Mouse (Mus musculus): ENCODE measurements at regions not wholly inside any gene's neighbourhood (a gene's known extent, or its start where the extent isn't known, plus 50 kb on each side); places are given as distances from the start of the nearest gene placed in this dataset.

GRCm38 (mm10) chr12:119062931-119063330 lies 96.7 kb upstream of the Abcb5 start:
- H3K27me3 ChIP-seq (ENCODE audit: control insufficient read depth, insufficient read depth, low read length, poor library complexity, severe bottlenecking), result no peaks in the 10 kb centered on the region
- no peaks in the 10 kb centered on the region for H3K36me3 ChIP-seq (ENCODE audit: control insufficient read depth, insufficient read depth, low read length, poor library complexity, severe bottlenecking)
- no peak for DNase-seq (ENCODE audit: low read depth, low spot score)

- no peaks in the 10 kb centered on the region for H3K27me3 ChIP-seq (ENCODE audit: control insufficient read depth, insufficient read depth, low read length, poor library complexity, severe bottlenecking)
- DNase-seq (ENCODE audit: low read depth, low spot score), result no peak
- no peaks in the 10 kb centered on the region for H3K36me3 ChIP-seq (ENCODE audit: control insufficient read depth, insufficient read depth, low read length, poor library complexity, severe bottlenecking)
Observed at GRCm38 (mm10) chr12:119062490-119062889, 96.3 kb upstream of the Abcb5 start.

DNA sequence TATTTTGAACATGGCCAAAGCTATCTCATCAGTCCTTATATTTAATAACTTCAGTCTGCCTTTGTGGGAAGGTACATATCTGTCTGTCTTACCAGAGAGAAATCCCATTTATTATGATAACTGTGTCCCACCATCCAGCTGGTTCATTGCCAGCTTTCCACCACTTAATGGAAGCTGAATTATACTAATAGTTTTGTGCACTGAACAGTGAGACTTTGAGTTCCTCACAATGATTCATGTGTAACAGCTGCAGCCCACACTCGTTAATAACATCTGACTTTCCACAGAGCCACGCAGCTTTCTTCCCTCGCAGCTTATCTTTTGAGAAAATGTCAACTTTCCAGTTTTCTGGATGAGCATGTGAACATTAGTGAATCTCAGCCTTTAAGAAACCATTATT lies 88.3 kb upstream of the Abcb5 start:
- no peak for DNase-seq (ENCODE audit: low read depth, low spot score)
- no peaks in the 10 kb centered on the region for H3K27me3 ChIP-seq (ENCODE audit: control insufficient read depth, insufficient read depth, low read length, poor library complexity, severe bottlenecking)
- H3K36me3 ChIP-seq (ENCODE audit: control insufficient read depth, insufficient read depth, low read length, poor library complexity, severe bottlenecking), result no peaks in the 10 kb centered on the region

DNA sequence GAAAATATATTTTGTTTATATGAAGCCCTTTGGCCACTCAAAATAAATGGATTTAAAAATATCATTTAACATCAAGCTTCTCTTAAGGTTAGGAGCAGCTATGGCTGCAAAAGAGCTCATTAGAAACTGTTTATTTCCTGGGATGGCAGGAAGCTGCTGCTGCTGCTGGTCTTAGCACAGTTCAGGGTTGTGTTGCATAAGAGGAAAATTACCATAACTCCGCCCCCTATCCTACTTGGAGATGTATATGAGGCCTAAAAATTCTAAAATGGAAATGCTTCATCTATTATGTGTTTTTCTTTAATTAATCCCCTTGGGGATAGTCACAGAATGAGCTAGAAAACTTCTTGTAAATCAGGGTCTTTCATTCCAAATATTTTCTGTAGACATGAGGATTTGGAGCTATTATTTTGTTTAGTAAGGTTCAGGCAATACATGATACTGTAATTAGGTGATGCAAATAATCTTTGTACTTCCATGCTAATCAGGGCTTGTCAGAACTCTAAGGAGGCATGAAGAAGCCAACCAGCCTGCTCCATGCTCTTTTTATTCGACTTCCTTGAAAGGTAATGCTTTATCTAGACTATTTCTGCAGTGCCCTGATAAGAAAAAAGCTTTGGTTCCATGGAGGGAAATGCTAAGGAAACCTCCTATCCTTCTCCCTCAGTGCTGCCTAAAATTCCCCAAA lies 85.6 kb upstream of the Abcb5 start:
- Histone ChIP-seq H3K27me3 (ENCODE audit: control insufficient read depth, insufficient read depth, low read length, poor library complexity, severe bottlenecking) (no peaks in the 10 kb centered on the region), H3K36me3 (ENCODE audit: control insufficient read depth, insufficient read depth, low read length, poor library complexity, severe bottlenecking) (no peaks in the 10 kb centered on the region)
- no peak for DNase-seq (ENCODE audit: low read depth, low spot score)

GRCm38 (mm10) chr12:119038306-119038705 lies 72.1 kb upstream of the Abcb5 start:
- Histone ChIP-seq H3K36me3 (ENCODE audit: control insufficient read depth, insufficient read depth, low read length, poor library complexity, severe bottlenecking) (no peaks in the 10 kb centered on the region), H3K27me3 (ENCODE audit: control insufficient read depth, insufficient read depth, low read length, poor library complexity, severe bottlenecking) (no peaks in the 10 kb centered on the region)
- peak; percentile 20 for DNase-seq (ENCODE audit: low read depth, low spot score)

DNA sequence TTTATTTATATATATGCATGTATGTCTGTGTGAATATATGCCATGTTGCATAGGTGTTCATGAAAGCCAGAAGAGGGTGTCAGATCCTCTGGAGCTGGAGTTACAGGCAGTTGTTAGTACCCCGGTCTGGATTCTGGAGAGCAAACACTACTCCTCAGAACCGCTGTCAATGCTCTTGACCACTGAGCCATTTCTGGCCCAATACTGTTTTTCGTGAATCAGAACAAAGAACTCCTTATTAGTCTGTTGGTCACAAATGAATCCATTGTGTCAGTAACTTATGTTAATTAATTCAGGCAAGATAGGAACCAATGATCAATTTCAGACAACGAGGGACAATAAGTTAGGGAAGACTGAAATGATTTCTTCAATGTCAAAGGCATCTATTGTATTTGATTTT lies 68.6 kb upstream of the Abcb5 start:
- Histone ChIP-seq H3K27me3 (ENCODE audit: control insufficient read depth, insufficient read depth, low read length, poor library complexity, severe bottlenecking) (no peaks in the 10 kb centered on the region), H3K36me3 (ENCODE audit: control insufficient read depth, insufficient read depth, low read length, poor library complexity, severe bottlenecking) (no peaks in the 10 kb centered on the region)
- no peak for DNase-seq (ENCODE audit: low read depth, low spot score)

DNA sequence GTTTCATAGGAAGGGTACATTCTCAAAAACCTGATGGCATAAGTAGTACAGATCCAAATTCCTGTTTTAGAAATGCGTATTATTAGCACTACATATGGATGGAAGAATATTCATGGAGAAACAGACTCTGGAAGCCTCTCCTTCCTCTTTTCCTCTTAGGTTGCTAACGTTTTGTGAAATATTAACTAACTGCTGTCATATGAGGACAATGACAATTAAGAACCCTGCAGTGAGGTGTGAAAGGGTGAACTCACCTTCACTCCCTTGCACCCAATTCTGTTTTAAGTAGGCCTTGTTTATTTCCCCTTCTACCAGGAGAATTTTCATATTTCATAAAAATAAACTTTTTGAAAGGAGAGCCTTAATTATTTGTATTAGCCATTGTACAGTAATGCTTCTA lies 62.5 kb upstream of the Abcb5 start:
- no peak for DNase-seq (ENCODE audit: low read depth, low spot score)
- Histone ChIP-seq H3K27me3 (ENCODE audit: control insufficient read depth, insufficient read depth, low read length, poor library complexity, severe bottlenecking) (no peaks in the 10 kb centered on the region), H3K36me3 (ENCODE audit: control insufficient read depth, insufficient read depth, low read length, poor library complexity, severe bottlenecking) (no peaks in the 10 kb centered on the region)

DNA sequence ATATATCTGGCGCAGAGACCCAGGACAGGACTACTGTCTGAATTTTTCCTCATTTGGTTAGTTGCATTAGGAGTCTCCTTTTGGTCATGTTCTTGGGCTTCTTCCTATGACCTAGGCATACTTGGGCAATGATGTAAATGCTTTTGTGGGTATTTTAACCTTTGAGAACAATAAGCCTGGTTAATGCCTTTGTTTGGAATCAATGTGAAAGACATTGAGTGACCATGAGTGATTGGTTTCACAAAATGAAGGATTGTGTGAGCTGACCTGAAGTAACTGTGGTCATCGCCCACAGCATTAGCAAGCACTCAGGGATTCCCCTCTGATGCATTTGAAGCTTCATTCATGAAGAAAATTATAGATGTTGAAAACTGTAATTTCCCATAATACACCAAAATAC lies 61.9 kb upstream of the Abcb5 start:
- Histone ChIP-seq H3K36me3 (ENCODE audit: control insufficient read depth, insufficient read depth, low read length, poor library complexity, severe bottlenecking) (no peaks in the 10 kb centered on the region), H3K27me3 (ENCODE audit: control insufficient read depth, insufficient read depth, low read length, poor library complexity, severe bottlenecking) (no peaks in the 10 kb centered on the region)
- no peak for DNase-seq (ENCODE audit: low read depth, low spot score)

GRCm38 (mm10) chr12:119027701-119028100 lies 61.5 kb upstream of the Abcb5 start:
- Histone ChIP-seq H3K36me3 (ENCODE audit: control insufficient read depth, insufficient read depth, low read length, poor library complexity, severe bottlenecking) (no peaks in the 10 kb centered on the region), H3K27me3 (ENCODE audit: control insufficient read depth, insufficient read depth, low read length, poor library complexity, severe bottlenecking) (no peaks in the 10 kb centered on the region)
- no peak for DNase-seq (ENCODE audit: low read depth, low spot score)

DNA sequence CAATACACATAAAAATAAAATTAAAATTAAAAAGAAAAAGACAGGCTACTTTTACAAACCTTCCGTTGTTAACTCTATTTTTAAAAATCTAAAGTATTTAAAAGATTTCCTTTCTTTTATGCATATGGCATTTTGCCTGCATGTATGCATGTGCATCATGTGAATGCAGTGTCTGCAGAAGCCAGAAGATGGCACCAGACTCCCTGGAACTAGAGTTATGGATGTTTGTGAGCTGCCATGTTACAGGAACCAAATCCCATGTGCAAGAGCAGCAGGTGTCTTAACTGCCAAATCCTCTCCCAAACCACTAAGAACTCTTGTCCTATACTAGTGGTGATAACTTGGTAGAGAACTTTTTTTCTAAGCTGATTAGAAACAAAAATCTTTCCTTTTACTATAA lies 60.1 kb upstream of the Abcb5 start:
- no peaks in the 10 kb centered on the region for H3K36me3 ChIP-seq (ENCODE audit: control insufficient read depth, insufficient read depth, low read length, poor library complexity, severe bottlenecking)
- peak; percentile 77 for DNase-seq (ENCODE audit: low read depth, low spot score)
- no peaks in the 10 kb centered on the region for H3K27me3 ChIP-seq (ENCODE audit: control insufficient read depth, insufficient read depth, low read length, poor library complexity, severe bottlenecking)

GRCm38 (mm10) chr12:119024063-119024462 lies 57.8 kb upstream of the Abcb5 start:
- Histone ChIP-seq H3K27me3 (ENCODE audit: control insufficient read depth, insufficient read depth, low read length, poor library complexity, severe bottlenecking) (no peaks in the 10 kb centered on the region), H3K36me3 (ENCODE audit: control insufficient read depth, insufficient read depth, low read length, poor library complexity, severe bottlenecking) (no peaks in the 10 kb centered on the region)
- no peak for DNase-seq (ENCODE audit: low read depth, low spot score)
